Mouse (Mus musculus): ENCODE measurements at regions not wholly inside any gene's neighbourhood (a gene's known extent, or its start where the extent isn't known, plus 50 kb on each side); places are given as distances from the start of the nearest gene placed in this dataset.

DNA sequence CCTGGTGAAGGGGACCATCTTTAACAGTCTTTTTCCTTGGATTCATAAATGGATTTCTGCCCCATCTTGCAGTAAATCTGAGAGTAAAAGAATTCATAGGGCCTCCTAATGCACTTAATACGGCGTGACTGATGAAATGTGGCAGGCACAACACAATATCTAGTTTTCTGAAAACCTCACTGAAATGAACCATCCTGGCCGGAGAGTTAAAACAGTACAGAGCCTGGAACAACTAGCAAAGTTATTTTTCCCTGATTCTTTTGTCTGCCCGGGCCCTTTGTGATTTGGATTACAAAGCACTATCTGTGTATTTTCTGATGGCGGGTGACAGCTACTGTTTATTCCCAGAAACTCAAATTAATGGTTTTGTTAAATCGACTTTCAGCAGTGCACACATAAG, 283.8 kb downstream of the Tox3 start:
- TF ChIP-seq CTCF (conservative IDR thresholded peaks at IDR 0.05; ENCODE audit: low read length) (no peak), NANOG (IDR thresholded peaks at IDR 0.05; ENCODE audit: borderline replicate concordance, low read length) (no peak)

All from E14TG2a.4 (cell line).